Mouse (Mus musculus) bone marrow, adult 2 months (tissue): ENCODE results near the gene Zdhhc14. TPM values are rescaled to one million over a fixed set of nuclear protein-coding genes. Genes with fewer than 3 reads are reported as not detected.

Experiments
- H3K27ac ChIP-seq: fragments of 200-500 bp; 2 replicates; pipeline ENCODE4 v1.5.1; 2012; ENCODE audit warnings: low read depth, mild to moderate bottlenecking, control low read depth, inconsistent platforms, low read length; ENCODE audit not compliant: control insufficient read depth, poor library complexity, insufficient read depth
- H3K4me1 ChIP-seq: fragments of 200-500 bp; 2 replicates; pipeline ENCODE4 v1.6.1; 2011; ENCODE audit warnings: low read length; ENCODE audit not compliant: control insufficient read depth, insufficient read depth
- H3K4me3 ChIP-seq: fragments of 200-500 bp; replicated peaks from 2 replicates; pipeline ENCODE3; 2011; ENCODE audit warnings: mild to moderate bottlenecking, low read depth, low read length, control low read depth; ENCODE audit not compliant: control insufficient read depth
- CTCF ChIP-seq: fragments of 200-500 bp; IDR thresholded peaks from 2 replicates; pipeline ENCODE4 v1.5.1; 2011; ENCODE audit warnings: low read length, control low read depth; ENCODE audit not compliant: control insufficient read depth, insufficient read depth
- POLR2A ChIP-seq: fragments of 200-500 bp; IDR thresholded peaks from 2 replicates; pipeline ENCODE4 v1.6.1; 2011; ENCODE audit warnings: low read depth, mild to moderate bottlenecking, control low read depth, low read length, borderline replicate concordance; ENCODE audit not compliant: control insufficient read depth
- WGBS: fragments of 180-500 bp; shearing (Covaris S2); methylation state at CpG from one replicate; pipeline ENCODE4 v1.1.7; 2018; 5-methylcytosine and 5-hydroxymethylcytosine counted together
- polyA plus RNA-seq: library from polyadenylated mRNA; stranded (reverse); fragments of >200 nt; gene quantifications from 2 replicates; pipeline ENCODE4 v1.2.4, GENCODE M21; 2011; ENCODE audit warnings: low replicate concordance; ENCODE audit not compliant: missing spikeins, insufficient read depth, insufficient read length

Zdhhc14 gene
- polyA plus RNA-seq, 1 experiment, result 22.3 TPM

GRCm38 (mm10) chr17:5685324-5685723 lies 193.0 kb downstream of the Zdhhc14 start:
- TF ChIP-seq POLR2A, result no peak
- TF ChIP-seq CTCF, result no peak
- Histone ChIP-seq H3K27ac (no peak overlapping the region; the same call in 1 of the 2 replicates), H3K4me1 (no peaks in the 10 kb centered on the region), H3K4me3 (no peak overlapping the region)
- WGBS, result 90% methylated on average over 7 of the region's 7 CpGs

GRCm38 (mm10) chr17:5687810-5688209 lies 195.5 kb downstream of the Zdhhc14 start:
- Histone ChIP-seq H3K4me1 (no peaks in the 10 kb centered on the region), H3K27ac (no peak overlapping the region), H3K4me3 (no peak overlapping the region)
- 11% methylated on average over 4 of the region's 4 CpGs for WGBS
- no peak for TF ChIP-seq POLR2A
- no peak for TF ChIP-seq CTCF

- H3K4me1 ChIP-seq, result no peaks in the 10 kb centered on the region
- no peak for TF ChIP-seq CTCF
- TF ChIP-seq POLR2A, result no peak
- 28% methylated on average over 2 of the region's 2 CpGs for WGBS
Observed at GRCm38 (mm10) chr17:5688222-5688621, 195.9 kb downstream of the Zdhhc14 start.

GRCm38 (mm10) chr17:5688669-5689068 lies 196.3 kb downstream of the Zdhhc14 start:
- H3K27ac ChIP-seq, result no peak overlapping the region
- TF ChIP-seq POLR2A (no peak), CTCF (no peak)
- no peaks in the 10 kb centered on the region for H3K4me1 ChIP-seq
- H3K4me3 ChIP-seq, result no peak overlapping the region

More at GRCm38 (mm10) chr17:5688222-5688621, 195.9 kb downstream of the Zdhhc14 start:
- H3K27ac ChIP-seq, result no peak overlapping the region
- H3K4me3 ChIP-seq, result no peak overlapping the region

- Histone ChIP-seq H3K27ac (no peak overlapping the region), H3K4me3 (no peak overlapping the region), H3K4me1 (no peaks in the 10 kb centered on the region)
- TF ChIP-seq CTCF (peak; percentile 36; the same call in 1 of the 2 replicates), POLR2A (no peak)
- WGBS, result 59% methylated on average over 8 of the region's 8 CpGs
Observed at GRCm38 (mm10) chr17:5690746-5691535, 198.6 kb downstream of the Zdhhc14 start.

- Histone ChIP-seq H3K27ac (no peak overlapping the region), H3K4me3 (no peak overlapping the region), H3K4me1 (no peaks in the 10 kb centered on the region)
- TF ChIP-seq POLR2A (no peak), CTCF (no peak)
- WGBS, result 83% methylated on average over 3 of the region's 3 CpGs
Observed at GRCm38 (mm10) chr17:5692661-5693060, 200.3 kb downstream of the Zdhhc14 start.

GRCm38 (mm10) chr17:5693256-5693655 lies 200.9 kb downstream of the Zdhhc14 start:
- no peak for TF ChIP-seq POLR2A
- no peak for TF ChIP-seq CTCF
- Histone ChIP-seq H3K27ac (no peak overlapping the region), H3K4me1 (no peaks in the 10 kb centered on the region), H3K4me3 (no peak overlapping the region)
- WGBS, result 91% methylated on average over 7 of the region's 7 CpGs

GRCm38 (mm10) chr17:5698447-5699096 lies 206.2 kb downstream of the Zdhhc14 start:
- Histone ChIP-seq H3K4me1 (no peaks in the 10 kb centered on the region), H3K4me3 (no peak overlapping the region), H3K27ac (no peak overlapping the region)
- WGBS, result 88% methylated on average over 7 of the region's 7 CpGs
- TF ChIP-seq POLR2A (no peak), CTCF (no peak)
